Mouse (Mus musculus): ENCODE results near the gene Palm3. TPM values are rescaled to one million over a fixed set of nuclear protein-coding genes. Genes with fewer than 3 reads are reported as not detected.
"Not testable (repeated sequence)": the region's sequence is repeated elsewhere in the genome, so short reads cannot be mapped to it uniquely, and the experiment has no call there.

Gene Palm3
- total RNA-seq, 2 experiments from 2014 or later: 1.1 to 6.0 TPM

DNA sequence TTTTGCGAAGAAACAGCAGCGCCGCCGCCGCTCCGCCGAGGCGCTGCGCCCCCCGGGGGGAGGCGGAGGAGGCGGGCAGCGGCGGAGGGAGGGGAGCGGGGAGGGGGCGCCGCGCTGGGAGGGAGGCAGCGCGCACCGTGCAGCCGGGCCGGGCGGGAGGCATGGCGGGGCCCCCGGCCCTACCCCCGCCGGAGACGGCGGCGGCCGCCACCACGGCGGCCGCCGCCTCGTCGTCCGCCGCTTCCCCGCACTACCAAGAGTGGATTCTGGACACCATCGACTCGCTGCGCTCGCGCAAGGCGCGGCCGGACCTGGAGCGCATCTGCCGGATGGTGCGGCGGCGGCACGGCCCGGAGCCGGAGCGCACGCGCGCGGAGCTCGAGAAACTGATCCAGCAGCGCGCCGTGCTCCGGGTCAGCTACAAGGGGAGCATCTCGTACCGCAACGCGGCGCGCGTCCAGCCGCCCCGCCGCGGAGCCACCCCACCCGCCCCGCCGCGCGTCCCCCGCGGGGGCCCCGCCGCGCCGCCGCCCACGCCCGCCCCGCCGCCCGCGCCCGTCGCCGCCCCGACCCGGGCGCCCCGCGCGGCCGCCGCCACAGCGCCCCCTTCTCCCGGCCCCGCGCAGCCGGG is 23.6 kb upstream of the Palm3 start, which contains the start of gene Samd1:
Samd1 (plus strand) TSS at position 162 of the 631 bp plus-strand sequence.
- no peak for DNase-seq (ENCODE audit: low spot score in 2 of 2)

DNA sequence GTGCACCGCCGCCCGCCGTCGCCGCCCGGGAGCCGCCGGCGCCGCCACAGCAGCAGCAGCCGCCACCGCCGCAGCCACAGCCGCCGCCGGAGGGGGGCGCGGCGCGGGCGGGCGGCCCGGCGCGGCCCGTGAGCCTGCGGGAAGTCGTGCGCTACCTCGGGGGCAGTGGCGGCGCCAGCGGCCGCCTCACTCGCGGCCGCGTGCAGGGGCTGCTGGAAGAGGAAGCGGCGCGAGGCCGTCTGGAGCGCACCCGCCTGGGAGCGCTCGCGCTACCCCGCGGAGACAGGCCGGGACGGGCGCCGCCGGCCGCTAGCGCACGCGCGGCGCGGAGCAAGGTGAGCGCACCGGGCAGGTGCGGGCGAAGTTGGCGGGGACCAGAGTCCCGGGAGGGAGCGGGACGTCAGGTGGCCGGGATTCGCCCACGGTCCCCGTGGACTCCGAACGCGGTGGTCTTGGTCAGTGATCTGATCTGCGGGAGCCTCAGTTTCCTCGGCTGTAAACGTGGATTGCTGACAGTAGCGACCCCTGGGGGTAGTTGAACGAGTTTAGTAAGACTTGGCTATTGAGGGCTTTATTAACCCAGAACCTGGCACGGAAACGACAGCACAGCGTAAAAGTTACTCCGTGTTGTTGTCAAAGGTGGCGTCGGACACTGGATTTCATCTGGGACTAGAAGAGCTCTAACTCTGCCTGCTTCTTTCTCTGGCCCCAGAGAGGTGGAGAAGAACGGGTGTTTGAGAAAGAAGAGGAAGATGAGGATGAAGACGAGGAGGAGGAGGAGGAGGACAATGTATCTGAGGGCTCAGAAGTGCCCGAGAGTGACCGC is 22.8 kb upstream of the Palm3 start:
- no peak for DNase-seq (ENCODE audit: low spot score in 2 of 2)

DNA sequence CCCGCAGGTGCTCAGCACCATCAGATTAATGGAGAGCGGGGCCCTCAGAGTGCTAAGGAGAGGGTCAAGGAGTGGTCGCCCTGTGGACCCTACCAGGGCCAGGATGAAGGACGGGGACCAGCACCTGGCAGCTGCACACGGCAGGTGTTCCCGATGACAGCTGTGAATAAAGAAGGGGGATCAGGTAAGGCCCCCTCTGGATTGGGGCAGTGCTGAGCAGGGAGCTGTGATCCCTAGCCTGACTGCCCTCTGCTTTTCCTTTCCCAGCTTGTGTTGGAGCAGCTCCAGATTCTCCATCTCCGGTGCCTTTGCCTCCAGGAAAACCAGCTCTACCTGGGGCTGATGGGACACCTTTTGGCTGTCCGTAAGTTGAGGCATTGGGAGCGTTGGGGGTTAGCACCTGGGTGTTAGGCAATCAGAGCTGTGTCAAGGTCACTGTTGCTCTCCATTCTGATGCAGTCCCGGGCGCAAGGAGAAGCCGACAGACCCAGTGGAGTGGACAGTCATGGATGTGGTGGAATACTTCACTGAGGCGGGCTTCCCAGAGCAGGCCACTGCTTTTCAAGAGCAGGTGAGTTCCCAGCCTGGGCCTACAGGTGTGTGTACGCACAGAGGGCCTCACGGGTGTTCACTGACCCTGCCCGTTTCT is 22.1 kb upstream of the Palm3 start:
- no peak for DNase-seq (ENCODE audit: low spot score in 2 of 2)

DNA sequence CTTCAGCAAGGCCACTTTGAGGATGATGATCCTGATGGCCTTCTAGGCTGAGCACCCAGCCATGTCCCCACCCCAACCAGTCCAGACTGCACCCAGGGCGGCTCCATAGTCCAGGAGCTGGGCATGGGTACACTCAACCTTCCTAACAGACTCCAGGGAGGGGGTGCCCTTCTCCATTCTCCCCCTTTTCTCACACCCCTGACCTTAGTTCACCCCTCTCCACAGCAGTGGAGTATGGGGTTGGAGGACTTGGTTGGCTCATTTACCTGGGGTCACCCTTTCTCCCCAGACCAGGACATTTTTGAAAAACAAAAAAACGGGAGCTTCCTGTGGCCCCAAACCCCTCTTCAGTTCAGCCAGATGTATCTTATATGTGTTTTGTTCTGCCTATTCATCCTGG is 21.4 kb upstream of the Palm3 start:
- DNase-seq (ENCODE audit: low spot score in 2 of 2): no peak

DNA sequence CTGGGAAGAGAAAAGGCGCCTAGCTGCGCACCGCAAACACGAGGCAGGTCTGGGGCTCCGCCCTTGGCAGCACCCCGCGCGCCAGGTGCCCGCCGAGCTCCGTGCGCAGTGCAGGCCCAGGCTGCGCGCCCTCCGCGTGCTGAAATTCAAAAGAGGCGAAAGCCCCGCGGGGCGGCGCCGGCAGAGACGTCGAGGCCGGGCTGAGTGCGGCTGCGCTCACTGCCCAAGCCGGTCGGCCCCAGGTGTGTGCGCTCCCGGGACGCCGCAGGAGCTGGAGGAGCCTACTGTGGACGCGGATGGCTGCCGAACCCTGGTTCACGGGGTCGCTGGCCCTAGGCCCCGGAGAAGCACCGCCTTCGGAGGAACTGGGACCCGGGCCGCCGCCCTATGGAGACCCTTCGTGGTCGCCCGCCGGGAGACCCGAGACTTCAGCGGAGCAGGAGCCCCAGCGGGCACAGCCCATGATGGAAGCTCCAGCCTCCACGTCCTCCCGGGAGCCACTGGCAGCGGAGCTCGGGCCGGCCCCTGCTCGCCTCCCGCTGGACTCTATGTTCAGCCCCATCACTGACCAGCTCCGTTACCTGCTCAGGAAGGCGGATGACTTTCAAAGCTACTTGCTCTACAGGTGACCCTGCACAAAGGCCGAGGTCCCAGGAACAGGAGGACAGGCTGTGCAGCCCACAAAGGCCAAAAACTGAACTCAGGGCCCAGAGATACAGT is 19.8 kb upstream of the Palm3 start, which contains the start of gene 1700067K01Rik:
1700067K01Rik (plus strand) TSS at position 222 of the 720 bp plus-strand sequence.
- DNase-seq (ENCODE audit: low spot score in 2 of 2): no peak

DNA sequence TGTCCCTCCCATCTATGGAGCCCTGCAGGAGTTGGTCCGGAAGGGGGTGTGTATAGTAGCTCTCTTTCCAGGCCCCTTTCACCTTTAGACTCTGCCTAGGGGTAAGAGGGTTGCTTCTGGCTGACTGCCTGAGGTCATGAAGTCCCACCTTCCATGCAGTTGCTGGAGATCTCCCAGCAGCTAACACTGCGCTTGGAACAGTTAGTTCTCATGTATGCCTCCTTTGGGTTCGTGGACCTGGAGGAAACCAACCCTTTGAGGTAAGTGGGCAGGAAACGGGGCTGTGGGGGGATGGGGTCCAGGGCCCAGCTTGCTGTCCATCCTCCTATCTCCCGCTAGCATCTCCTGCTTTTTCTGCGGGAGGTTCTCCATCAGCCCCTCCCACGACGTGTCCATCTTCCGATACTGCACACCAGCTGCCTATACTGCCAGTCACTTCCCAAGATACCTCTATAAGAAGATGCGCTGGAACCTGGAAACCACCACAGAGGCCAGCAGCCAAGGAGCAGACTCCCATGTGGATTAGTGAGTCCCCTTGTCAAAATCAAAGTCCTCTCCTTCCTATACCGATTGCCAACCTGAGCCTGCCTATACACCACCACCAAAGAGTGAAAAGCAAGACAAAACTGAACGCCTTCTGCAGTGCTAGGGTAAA is 18.2 kb upstream of the Palm3 start:
- DNase-seq (ENCODE audit: low spot score in 2 of 2): no peak

DNA sequence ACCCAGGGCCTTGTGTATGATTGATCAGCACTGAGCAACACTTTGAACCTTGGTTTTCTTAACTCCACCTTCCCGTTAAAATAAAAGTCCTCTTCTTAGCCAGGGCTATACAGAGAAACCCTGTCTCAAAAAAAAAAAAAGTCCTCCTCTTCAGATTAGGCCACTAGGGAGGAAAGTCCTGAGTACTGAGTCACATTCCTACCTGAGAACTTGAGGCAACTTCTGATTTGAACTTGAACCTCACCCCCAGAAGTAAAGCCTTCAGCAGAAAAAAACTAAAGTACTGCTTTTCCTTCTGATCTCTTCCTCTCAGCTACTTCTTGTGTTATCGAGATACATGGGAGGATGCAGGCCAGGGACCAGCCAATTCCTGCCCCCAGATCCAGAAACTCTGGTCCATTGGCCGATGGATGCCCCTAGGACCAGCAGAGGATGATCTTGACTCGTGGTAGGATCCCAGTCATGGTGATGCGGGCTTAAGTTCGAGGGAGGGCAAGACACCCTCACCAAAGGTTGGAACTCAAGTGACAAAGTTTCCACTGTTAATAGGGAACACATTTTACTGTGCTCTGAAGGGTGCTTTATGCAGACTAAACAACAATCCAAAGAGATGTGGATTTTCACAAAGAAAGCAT is 17.5 kb upstream of the Palm3 start:
- DNase-seq (ENCODE audit: low spot score in 2 of 2): no peak

DNA sequence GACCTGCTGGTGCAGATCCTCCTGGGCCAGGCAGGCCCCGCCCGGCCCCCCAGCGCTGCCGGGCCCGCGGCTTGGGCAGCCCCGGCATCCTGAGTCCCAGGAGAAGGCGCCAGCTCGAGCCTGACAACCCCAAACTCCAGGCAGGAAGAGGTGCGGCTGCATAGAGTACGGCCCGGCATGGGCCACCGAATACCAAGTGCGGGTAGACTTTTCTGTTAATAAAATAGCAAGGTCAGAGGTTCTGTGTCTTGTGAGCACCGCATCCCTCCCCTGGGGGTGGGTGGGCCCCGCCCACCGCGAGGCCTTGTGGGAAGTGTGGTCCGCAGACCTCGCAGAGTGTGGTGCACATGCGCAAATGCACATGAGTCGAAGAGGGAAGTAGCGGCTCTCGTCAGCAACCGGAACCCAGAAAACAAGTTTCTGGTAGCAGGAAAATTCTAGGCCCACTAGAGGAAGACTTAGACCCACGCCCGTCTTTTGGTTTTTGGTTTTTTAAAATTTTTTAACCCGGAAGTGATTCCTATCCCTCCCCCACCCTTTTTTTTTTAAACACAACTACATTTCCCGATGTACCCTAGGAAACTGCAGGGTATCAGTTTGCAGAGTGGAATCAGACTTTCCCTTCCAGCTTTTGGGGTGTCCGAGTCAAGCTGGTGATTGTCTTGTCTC is 16.6 kb upstream of the Palm3 start:
- DNase-seq (ENCODE audit: low spot score in 2 of 2): peak; percentile 68 to 89

- DNase-seq (ENCODE audit: low spot score in 2 of 2): not testable (repeated sequence)
Measured at GRCm38 (mm10) chr8:84005502-84005901, 15.8 kb upstream of the Palm3 start.

DNA sequence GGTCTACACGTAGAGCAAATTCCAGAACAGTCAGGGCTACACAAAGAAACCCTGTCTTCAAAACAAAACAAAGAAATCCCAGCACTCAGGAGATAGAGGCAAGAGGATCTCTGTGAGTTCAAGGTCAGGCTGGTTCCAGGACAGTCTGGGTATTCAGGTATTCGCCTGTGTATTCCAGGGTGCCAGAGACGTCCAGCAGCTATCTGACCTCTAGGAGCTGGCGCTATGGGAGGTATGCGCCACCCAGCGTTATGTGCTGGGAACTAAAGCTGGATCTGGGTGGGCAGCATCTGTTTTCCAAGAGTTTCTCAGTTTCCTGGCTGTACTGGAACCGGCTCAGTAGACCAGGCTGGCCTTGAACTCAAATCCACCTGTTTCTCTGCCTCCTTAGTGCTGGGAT is 12.9 kb upstream of the Palm3 start:
- no peak for DNase-seq (ENCODE audit: low spot score in 2 of 2)

DNA sequence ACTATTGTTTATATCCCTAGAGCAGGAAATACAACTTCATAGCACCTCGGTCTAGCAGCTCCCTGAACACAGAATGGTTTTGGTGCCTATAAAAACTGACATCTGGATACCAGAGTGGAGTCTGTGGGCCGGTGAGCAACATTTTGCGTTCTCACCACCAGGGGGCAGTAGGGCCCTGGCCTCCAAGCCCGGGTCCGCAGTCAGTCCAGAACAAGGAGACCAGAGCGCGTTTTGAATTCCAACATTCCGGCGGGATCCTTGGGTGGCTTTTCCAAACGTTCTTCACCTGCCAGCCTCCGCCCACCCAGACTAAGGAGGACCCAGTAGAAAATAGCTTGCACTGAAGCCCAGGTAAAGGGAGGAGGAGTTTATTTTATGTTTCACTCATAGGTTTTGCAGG is 11.4 kb upstream of the Palm3 start:
- peak; percentile 74 to 81 for DNase-seq (ENCODE audit: low spot score in 2 of 2)

GRCm38 (mm10) chr8:84010625-84011611 is 10.4 kb upstream of the Palm3 start:
- DNase-seq (ENCODE audit: low spot score in 2 of 2): peak in 1 of 2 experiments; percentile 53

- no peak for DNase-seq (ENCODE audit: low spot score in 2 of 2)
Measured at GRCm38 (mm10) chr8:84011705-84012498, 9.4 kb upstream of the Palm3 start, which contains the start of gene 2210011C24Rik. 2210011C24Rik (minus strand) TSS chr8:84012171.

DNA sequence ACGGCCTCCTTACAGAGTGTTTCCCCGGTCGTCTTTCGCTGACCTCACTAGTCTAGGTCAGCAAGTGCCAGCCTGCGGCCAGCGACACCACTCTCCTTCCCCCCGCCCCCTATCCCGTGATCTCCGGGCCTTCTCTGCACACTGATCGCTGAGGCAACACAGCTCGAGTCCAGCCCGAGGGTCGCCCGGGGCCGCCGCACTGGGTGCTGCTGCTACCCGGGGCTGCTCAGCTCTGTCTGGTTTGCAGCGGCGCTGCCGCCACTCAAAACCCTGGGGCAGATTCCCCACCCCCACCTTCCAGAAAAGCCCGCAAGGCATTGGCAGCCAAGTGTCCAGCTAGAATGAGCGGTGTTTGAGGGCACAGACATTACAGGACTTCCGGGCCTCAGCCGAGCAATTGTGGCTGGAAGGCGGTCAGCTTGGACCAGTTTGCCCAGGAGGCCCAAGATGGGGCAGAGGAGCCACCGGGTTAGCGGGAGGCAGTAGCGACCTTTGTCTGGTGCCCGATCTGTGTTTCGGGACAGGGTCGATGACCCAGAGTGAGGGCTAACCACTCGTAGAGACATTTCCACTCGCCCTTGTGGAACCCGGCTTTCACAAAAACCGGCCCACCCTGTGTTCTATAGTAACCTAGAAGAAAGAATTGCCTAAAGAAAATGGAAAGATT is 8.6 kb upstream of the Palm3 start:
- no peak for DNase-seq (ENCODE audit: low spot score in 2 of 2)

- DNase-seq (ENCODE audit: low spot score in 2 of 2): no peak
Measured at GRCm38 (mm10) chr8:84015833-84016232, 5.4 kb upstream of the Palm3 start.

DNA sequence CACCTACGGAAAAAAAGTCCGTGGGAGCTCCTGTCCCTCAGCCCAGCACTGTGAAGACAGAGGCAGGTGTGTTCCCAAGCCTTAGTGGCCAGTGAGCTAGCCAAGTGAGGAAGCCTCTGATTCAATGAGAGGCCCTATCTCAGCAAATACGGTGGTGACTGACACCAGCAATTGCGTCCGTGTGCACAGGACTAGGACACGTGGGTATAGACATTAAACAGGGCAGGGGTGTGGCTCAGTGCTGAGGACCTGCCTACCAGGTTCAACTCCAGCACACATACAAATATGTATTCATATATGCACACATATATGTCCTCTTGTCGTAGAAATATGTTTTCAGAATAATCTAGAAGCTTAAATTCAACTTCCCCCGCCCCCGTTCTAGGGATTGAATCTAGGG is 1.5 kb upstream of the Palm3 start:
- no peak for DNase-seq (ENCODE audit: low spot score in 2 of 2)

DNA sequence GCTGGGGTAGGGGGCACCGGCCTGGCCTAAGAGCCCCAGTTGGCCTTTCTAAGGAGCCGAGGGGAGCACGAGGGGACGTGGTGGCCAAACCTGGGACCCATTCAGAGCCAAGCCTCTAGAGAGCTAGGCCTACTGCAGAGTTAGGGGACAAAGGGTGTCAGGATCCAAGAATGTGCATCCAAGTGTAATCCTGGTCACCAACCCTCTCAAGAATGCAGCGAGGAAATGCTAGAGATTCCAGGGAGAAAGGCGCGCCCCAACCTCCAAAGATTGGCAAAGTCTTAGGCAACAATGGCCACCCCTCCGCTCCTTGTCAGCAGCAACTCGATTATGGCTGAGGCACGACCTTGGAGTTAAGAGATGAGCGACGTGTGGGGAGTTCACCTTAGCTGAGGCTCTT is 298 bp downstream of the Palm3 start:
- no peak for DNase-seq (ENCODE audit: low spot score in 2 of 2)
